ENCODE assay signal across 18 mouse cellular contexts in genomic region chr19:16061821-16062220, GRCm38 (mm10).
DNase-seq lines count a peak whose midpoint lies in the region; ATAC-seq lines count a peak whose summit lies in the region.
"Had no signal": no experiment of that assay in that cellular context is flagged by ENCODE, and none has a peak within 500 bp of the region (broad histone marks: within the 10 kb centered on the region; RNA-seq: fewer than 3 reads in every experiment).

No protein-coding gene starts in this region.

- no peak for ATAC-seq in kidney, embryonic 16.5 days (ENCODE audit: low FRiP score, low TSS enrichment)
- ATAC-seq in neural tube, embryonic 13.5 days (ENCODE audit: low read depth), result no peak
- ATAC-seq in activated CD4-positive, CD25-positive, alpha-beta regulatory T cell, adult 4 months, result no peak
- ATAC-seq: forebrain, embryonic 13.5 days; inflammation-experienced regulatory T-cells, adult 6 months; liver, embryonic 12.5 days; midbrain, embryonic 15.5 days had no signal

- H3K9me3 ChIP-seq in kidney, embryonic 16.5 days (ENCODE audit: low read length), result no peaks in the 10 kb centered on the region
- H3K9me3 ChIP-seq in neural tube, embryonic 13.5 days, result no peaks in the 10 kb centered on the region
- H3K9me3 ChIP-seq: forebrain, embryonic 13.5 days; heart, embryonic 13.5 days; hindbrain, embryonic 13.5 days; liver, embryonic 12.5 days; midbrain, embryonic 15.5 days had no signal

- H3K9ac ChIP-seq in kidney, embryonic 16.5 days (replicated peaks; ENCODE audit: low read length), result no peak overlapping the region
- no peak overlapping the region for H3K9ac ChIP-seq in neural tube, embryonic 13.5 days
- H3K9ac ChIP-seq: forebrain, embryonic 13.5 days; heart, embryonic 13.5 days; hindbrain, embryonic 13.5 days; liver, embryonic 12.5 days; midbrain, embryonic 15.5 days had no signal

- peak overlapping the region; percentile 46 for H3K4me2 ChIP-seq in kidney, embryonic 16.5 days (replicated peaks; ENCODE audit: low read depth, low read length)
- H3K4me2 ChIP-seq in neural tube, embryonic 13.5 days, result peak overlapping the region; percentile 30
- H3K4me2 ChIP-seq: forebrain, embryonic 13.5 days; heart, embryonic 13.5 days; hindbrain, embryonic 13.5 days; liver, embryonic 12.5 days; midbrain, embryonic 15.5 days had no signal

- WGBS in kidney, embryonic 16.5 days, result 47% methylated on average over 11 of the region's 11 CpGs
- 74% methylated on average over 11 of the region's 11 CpGs for WGBS in neural tube, embryonic 13.5 days

- no peak for DNase-seq in kidney, postnatal 25 days
- DNase-seq in ovary, adult 18-20 months (ENCODE audit: low spot score), result peak; percentile 31
- DNase-seq in ovary, postnatal 14 days (ENCODE audit: low spot score), result no peak
- DNase-seq in adrenal gland, postnatal 25 days, result peak; percentile 39
- DNase-seq: cerebellum, adult 9-10 months; kidney, adult 9 months; lung, adult 2 months had no signal

- H3K27ac ChIP-seq in kidney, embryonic 16.5 days (ENCODE audit: low read length), result no peak overlapping the region
- no peak overlapping the region for H3K27ac ChIP-seq in neural tube, embryonic 13.5 days (replicated peaks)
- H3K27ac ChIP-seq: forebrain, embryonic 13.5 days; heart, embryonic 13.5 days; hindbrain, embryonic 13.5 days; liver, embryonic 12.5 days; midbrain, embryonic 15.5 days had no signal

- H3K36me3 ChIP-seq in kidney, embryonic 16.5 days (ENCODE audit: insufficient read depth, low read length), result no peaks in the 10 kb centered on the region
- H3K36me3 ChIP-seq in neural tube, embryonic 13.5 days, result no peaks in the 10 kb centered on the region
- H3K36me3 ChIP-seq: heart, embryonic 13.5 days; hindbrain, embryonic 13.5 days; liver, embryonic 12.5 days; midbrain, embryonic 15.5 days had no signal

- peak overlapping the region; percentile 20 for H3K4me3 ChIP-seq in kidney, embryonic 16.5 days (ENCODE audit: low read length)
- no peak overlapping the region for H3K4me3 ChIP-seq in neural tube, embryonic 13.5 days
- H3K4me3 ChIP-seq: erythroblast, embryonic 14.5 days; forebrain, embryonic 13.5 days; heart, embryonic 13.5 days; hindbrain, embryonic 13.5 days; liver, embryonic 12.5 days; midbrain, embryonic 15.5 days; myocyte had no signal

- no peaks in the 10 kb centered on the region; the same call in 1 of the 2 replicates for H3K27me3 ChIP-seq in kidney, embryonic 16.5 days (ENCODE audit: insufficient read depth, low read length)
- H3K27me3 ChIP-seq in neural tube, embryonic 13.5 days, result no peaks in the 10 kb centered on the region
- H3K27me3 ChIP-seq: forebrain, embryonic 13.5 days; hindbrain, embryonic 13.5 days; midbrain, embryonic 15.5 days had no signal

- 0 out of 2 replicates have a peak, but pooled peaks cover 6% of the 10 kb centered on the region for H3K4me1 ChIP-seq in kidney, embryonic 16.5 days (ENCODE audit: insufficient read depth, low read length)
- H3K4me1 ChIP-seq in neural tube, embryonic 13.5 days (replicated peaks), result peaks cover 18% of the 10 kb centered on the region
- H3K4me1 ChIP-seq: forebrain, embryonic 13.5 days; liver, embryonic 12.5 days had no signal

Comparison
In these comparisons a context has a peak if more than half of its experiments do, and no peak if none do; other contexts are left out.
1. DNase-seq: peak in ovary, adult 18-20 months (single experiment) and adrenal gland, postnatal 25 days (single experiment); none in kidney, postnatal 25 days (0 of 2) and ovary, postnatal 14 days (single experiment).